Mouse (Mus musculus) E14TG2a.4 (cell line): ENCODE measurements around the gene Dnah10.

Source experiments
- H3K27me3 ChIP-seq: 2 replicates; pipeline ENCODE4 v1.6.1; 2014; ENCODE audit warnings: low read length, control low read depth; ENCODE audit not compliant: insufficient read depth
- H3K36me3 ChIP-seq: 2 replicates; pipeline ENCODE4 v1.6.1; 2014; ENCODE audit warnings: low read length, control low read depth; ENCODE audit not compliant: insufficient read depth
- H3K4me1 ChIP-seq: replicated peaks from 2 replicates; pipeline ENCODE4 v1.6.1; 2014; ENCODE audit warnings: low read depth, low read length, control low read depth
- H3K4me3 ChIP-seq: replicated peaks from 2 replicates; pipeline ENCODE4 v1.5.1; 2014; ENCODE audit warnings: mild to moderate bottlenecking, low read length
- H3K9me3 ChIP-seq: 2 replicates; pipeline ENCODE4 v1.6.1; 2014; ENCODE audit warnings: low read length, control low read depth
- CTCF ChIP-seq: conservative IDR thresholded peaks from 2 replicates; pipeline ENCODE4 v1.5.1; 2014; ENCODE audit warnings: low read length
- NANOG ChIP-seq: IDR thresholded peaks from 2 replicates; pipeline ENCODE4 v1.6.1; 2014; ENCODE audit warnings: borderline replicate concordance, low read length, mixed read lengths
- POU5F1 ChIP-seq: IDR thresholded peaks from 2 replicates; pipeline ENCODE4 v1.6.1; 2014; ENCODE audit warnings: low read length, borderline replicate concordance

The Dnah10 gene

DNA sequence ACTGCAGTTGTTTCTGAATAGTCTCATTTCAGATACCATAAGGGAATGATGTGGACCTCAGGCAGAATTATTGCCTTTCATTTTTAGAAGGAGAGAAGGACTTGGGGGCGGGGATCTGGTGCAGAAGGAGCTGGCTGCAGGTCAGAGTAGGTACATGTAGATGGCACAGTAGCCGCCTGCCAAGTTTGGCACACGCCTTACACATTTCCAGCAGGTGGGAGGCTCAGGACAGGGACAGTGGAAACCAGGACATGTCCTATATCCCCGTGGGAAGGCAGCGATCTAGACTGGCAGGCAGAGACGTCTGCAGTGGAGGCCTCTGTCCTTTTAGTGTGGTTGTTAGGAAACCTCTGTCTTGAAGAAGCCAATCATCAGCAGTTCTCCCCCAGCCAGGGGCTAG, 154.9 kb downstream of the Dnah10 start:
- H3K36me3 ChIP-seq, result peaks cover 95% of the 10 kb centered on the region

DNA sequence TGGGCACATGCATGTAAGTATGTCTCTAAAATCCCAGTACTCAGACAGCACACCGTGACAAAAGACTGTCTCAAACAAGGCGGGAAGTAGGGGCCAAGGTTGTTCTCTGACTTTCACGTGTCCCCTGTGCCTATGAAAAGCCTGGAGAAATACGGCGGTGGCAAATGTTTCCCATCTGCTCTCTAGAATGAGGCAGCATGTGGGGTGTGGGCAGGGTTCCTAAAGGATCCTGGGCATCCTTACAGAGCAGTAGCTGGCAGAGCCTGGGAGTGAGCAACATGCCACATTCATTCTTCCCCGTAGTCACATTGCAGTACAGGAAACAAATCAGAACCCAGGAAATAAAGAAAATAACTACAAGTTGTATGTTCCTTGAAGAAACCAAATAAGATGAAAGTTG, 159.0 kb downstream of the Dnah10 start:
- Histone ChIP-seq H3K36me3 (peaks cover 99% of the 10 kb centered on the region), H3K4me3 (no peak overlapping the region), H3K27me3 (no peaks in the 10 kb centered on the region), H3K4me1 (peaks cover 9% of the 10 kb centered on the region; the same call in 1 of the 2 replicates), H3K9me3 (no peaks in the 10 kb centered on the region)
- TF ChIP-seq CTCF (no peak), NANOG (no peak), POU5F1 (no peak)

More for the DNA sequence above, 154.9 kb downstream of the Dnah10 start:
- Histone ChIP-seq H3K4me3 (no peak overlapping the region), H3K27me3 (no peaks in the 10 kb centered on the region), H3K9me3 (no peaks in the 10 kb centered on the region), H3K4me1 (peaks cover 21% of the 10 kb centered on the region)
- no peak for TF ChIP-seq NANOG
- no peak for TF ChIP-seq CTCF
- TF ChIP-seq POU5F1, result no peak
